Mouse (Mus musculus): ENCODE data around the gene Isg20.

DNA sequence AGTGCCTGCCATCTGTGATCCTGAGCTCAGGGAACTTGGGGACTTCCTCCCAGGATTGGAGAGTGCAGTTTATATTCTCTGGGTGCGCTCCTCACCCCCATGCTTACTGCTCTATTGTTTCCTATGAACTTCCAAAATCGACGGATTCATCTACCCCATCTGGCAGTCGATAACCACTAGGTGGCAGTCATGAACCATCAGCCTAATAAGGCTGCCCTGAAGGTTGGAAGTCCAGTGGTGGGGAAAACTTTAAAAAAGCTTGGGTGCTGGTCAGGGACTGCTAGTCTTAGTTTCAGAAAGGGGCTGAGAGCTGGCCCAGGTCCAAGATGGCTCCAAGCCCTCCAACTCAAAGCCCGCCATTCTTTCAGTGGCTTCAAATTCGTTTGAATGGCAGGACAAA is 11.1 kb downstream of the Isg20 start:
- TF ChIP-seq CTCF (conservative IDR thresholded peaks at IDR 0.05; ENCODE audit: insufficient read depth, insufficient read length, low read depth, low read length) (peak; percentile 85), POLR2A (IDR thresholded peaks at IDR 0.05; ENCODE audit: low read depth, low read length) (no peak)

All from kidney, adult 2 months (tissue).